Mouse (Mus musculus) cerebellum, postnatal 4 days (tissue): ENCODE measurements at regions not wholly inside any gene's neighbourhood (a gene's known extent, or its start where the extent isn't known, plus 50 kb on each side); places are given as distances from the start of the nearest gene placed in this dataset.

Source experiments
- DNase-seq, 2 experiments: peaks; one replicate each; pipeline ENCODE4 v3.0.0; 2022; ENCODE audit warnings: low spot score in 2 of 2, mixed read lengths in 1 of 2

- no peak for DNase-seq
These were observed 58.2 kb upstream of the Ppp3ca start for GRCm38 (mm10) chr3:136611682-136612081.

DNA sequence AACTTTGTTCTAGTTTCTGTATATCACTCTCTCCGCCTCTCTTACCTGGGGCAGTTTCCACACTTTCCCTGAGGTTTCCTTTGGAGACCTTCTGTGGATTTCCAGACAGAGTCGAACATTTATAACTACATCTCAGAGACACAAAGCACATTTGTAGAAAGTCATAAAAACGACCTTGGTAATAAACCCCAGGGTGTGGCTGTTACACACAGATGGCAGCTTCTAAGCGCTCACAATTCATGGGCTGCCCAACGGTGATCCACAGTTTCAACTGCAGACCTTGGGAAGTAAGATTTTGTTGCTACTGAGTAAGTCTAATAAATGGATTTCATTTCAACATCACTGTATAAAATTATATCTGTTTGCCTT lies 59.4 kb upstream of the Ppp3ca start:
- DNase-seq: no peak

DNA sequence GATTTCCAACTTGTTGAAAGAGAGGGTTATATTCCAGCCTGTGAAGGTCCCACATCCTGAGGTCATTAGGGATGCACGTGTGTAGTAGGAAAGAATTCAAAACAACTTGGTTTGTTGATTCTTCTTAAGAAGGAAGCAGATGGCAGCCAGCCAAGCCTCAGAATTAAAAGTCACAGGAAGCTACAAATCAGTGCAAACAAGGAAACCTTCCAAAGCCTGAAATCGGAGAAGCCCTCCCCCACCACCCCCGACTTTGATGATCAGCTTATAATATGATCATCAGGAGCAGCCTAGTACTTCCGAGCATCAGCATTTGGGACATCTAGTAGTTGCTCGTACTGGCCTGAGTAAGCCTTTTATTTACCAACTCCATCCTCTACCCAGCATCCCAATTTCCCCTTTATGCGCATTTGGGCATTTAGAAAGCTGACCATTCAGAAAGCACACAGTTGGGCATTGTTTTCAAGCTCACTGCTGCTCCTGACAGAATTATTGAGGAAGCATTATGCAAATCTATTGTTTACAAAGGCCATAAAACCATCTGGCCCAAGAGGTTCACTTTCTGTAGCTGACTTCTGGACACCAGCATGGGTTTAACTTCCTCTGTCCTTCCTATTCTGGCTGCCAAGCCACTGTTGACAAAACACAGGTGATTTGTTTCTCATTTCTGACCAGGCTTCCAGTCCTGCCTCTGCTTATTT lies 59.9 kb upstream of the Ppp3ca start:
- DNase-seq: peak in 1 of 2 experiments; percentile 6

GRCm38 (mm10) chr3:136601706-136602105 lies 68.2 kb upstream of the Ppp3ca start:
- no peak for DNase-seq

GRCm38 (mm10) chr3:136583937-136584336 lies 86.0 kb upstream of the Ppp3ca start:
- DNase-seq: no peak

DNA sequence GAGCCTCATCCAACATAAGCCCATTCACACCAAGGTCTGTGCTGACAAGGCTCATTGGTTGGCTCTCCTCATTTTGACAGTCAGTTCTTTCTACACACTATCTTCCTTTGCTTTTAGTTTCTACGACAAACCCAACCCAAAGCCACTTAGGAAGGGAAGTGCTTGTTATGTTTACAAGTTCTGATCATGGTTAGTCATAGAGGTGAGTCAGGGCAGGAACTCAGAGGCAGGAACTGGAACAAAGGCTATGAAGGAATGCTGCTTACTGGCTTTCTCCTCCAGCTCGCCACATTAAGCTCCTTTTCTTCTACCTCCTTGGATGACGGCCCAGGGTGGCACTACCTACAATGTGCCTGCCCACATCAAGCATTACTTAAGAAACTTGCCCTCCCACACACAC lies 91.9 kb upstream of the Ppp3ca start:
- DNase-seq: no peak

DNA sequence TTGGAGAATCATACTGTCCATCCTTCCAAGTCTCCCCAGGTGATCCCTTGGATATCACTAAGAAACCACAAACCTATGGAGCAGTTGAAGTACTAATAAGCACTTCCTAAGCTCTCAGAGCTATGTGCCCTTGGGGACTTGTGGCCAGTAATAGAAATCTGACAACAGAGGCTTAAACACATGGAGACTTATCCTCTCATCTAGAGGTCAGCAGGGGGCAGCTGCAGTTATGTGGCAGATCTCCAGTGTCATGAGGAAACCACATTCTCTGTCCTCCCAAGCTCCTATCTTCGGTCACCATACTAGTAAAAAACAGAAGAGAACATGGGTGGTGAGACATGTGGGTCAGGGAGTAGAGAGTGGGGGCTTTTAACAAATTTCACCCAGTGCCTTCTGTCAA lies 99.4 kb upstream of the Ppp3ca start:
- DNase-seq: no peak

GRCm38 (mm10) chr3:136556488-136556887 lies 113.4 kb upstream of the Ppp3ca start:
- DNase-seq: no peak

DNA sequence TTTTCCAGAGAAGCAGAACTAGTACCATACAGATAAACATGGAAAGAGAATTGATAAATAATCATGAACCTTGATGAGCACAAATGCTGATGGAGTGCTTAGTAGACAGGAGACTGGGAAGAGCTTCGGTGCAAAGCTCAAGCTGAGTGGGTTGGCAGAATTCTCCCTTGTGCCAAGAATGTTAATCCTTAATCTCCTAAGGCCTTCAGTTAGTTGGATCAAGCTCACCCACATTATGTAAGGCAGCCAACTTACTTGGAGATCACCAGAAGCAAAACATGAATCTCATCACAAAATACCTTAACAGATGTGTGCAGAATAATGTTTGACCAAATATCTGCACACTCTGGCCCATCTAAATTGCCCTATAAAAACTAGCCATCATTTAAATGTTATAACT lies 120.5 kb upstream of the Ppp3ca start:
- DNase-seq: no peak

- DNase-seq: no peak
These were observed 138.3 kb upstream of the Ppp3ca start for GRCm38 (mm10) chr3:136531604-136532003.

DNA sequence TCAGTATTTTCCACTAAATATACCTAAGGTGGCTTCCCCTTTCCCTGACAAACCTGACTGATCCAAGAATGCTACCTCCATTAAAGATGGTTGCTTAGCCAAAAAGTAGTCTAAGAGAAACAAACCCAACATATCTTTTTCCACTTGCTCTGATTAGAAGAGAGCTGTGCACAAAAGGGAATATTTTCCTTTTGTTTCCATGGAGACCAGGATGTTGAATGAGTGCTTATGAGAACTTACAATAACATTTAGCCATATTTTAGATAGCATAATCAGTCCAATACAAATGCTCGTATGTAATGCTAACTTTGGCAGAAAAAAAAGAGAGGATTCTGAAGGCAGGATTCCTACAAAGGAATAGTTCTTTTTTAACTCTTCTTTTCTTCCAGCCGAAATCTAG lies 161.3 kb upstream of the Ppp3ca start:
- no peak for DNase-seq

DNA sequence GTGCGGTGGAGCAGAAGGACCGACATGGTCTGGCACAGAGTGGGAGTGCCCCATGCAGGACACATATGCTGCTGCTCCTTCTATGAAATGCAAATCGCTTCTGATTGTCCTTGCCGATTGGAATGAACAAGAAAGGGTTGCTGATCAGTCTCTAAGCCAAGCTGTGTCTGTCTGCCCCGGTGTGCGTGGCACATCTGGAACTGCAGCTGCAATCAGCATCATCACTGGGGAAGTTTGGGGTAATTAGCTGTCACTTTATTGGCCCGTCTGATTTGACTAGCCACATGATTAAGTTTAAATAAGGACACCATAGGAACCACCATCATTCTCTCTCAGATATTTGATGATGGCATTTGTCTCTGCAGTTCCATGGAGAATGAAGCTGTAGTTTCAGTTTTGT lies 162.9 kb upstream of the Ppp3ca start:
- DNase-seq: no peak

GRCm38 (mm10) chr3:136494831-136495230 lies 169.0 kb upstream of the Bank1 start:
- no peak for DNase-seq

GRCm38 (mm10) chr3:136491683-136492082 lies 165.8 kb upstream of the Bank1 start:
- DNase-seq: no peak

DNA sequence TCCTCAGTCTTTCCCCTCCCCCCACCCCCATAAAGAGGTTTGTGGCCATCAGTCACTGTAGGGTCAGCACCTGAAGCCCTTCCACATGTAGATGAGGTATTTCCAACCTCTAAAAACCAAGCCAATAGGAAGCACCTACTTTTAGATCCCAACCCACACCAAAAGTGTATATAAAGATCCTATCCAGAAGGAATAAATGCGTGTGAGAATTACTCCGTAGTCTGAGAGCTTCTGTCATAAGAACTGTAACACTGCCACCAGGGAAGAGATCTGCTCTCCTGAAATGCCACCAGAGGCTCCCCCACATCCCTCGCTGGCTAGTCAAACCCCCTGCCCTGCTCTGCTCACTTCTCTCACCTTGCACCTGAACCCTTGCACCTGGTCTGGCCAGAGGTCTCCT lies 145.8 kb upstream of the Bank1 start:
- DNase-seq: no peak

DNA sequence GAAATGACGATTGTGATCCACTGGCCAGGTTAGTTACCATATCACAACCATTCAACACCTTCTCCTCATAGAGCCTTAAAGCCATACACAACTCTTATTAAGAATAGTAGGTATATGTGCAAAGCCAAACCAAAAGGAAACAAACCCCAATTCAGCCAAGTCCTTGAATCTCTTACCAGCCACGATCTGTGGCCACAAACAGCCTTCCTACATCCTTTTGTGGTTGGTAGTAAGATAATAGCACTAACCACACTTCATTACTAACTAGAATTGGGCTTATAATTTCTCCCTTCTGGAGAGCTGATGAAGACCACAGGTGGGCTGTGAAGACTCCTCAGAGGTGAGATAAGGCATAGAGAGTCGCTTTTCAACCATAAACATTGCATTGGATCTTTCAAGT lies 136.9 kb upstream of the Bank1 start:
- no peak for DNase-seq

DNA sequence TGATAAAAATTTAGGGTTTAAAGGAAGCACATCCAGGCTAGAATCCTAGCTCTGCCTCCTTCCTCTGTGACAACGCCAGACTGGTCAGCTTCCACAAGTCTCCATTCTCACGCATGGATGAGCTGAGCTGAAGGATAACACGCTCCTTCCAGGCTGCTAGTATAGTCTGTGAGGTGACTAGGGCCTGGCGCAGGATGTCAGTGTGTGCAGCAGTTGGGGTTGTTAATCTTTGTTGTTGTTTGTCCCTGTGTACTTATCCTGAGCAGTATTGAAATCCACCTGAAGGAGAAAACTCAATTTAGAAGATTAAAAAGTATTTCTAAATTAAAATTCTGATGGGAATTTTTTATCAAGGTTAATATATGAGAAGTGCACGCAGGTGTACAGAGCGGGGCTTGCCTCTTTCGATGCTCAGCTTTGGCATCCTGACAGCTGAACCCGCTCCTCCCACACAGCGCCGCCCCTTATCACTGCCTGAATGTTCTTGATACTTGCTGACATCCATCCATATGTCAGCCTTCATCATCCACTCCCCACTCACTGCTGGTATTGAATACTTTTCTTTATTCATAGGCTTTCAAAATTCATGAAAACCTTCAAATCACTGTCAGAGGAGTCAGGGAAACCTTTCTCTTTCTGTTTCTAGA lies 130.7 kb upstream of the Bank1 start:
- peak in 1 of 2 experiments; percentile 21 for DNase-seq

GRCm38 (mm10) chr3:136455651-136456470 lies 130.0 kb upstream of the Bank1 start:
- no peak for DNase-seq

DNA sequence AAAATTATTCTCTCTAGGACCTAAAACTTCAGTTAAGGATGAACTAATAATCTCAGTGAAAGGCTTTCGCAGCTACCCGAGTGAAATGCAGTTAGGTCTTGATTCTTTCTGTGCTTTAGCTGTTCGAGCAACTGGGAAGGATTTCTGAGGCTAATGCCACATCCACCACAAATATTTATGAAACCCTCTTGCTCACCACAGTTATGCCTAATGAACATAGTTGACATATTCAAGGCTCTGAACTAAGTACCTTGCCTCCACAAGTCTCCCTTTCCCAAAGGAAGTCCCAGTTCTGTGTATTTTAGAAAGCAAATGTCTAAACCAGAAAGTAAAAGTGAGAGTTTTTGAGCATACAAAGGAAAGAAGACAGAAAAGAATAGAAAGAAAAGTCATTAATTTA lies 129.1 kb upstream of the Bank1 start:
- DNase-seq: no peak

GRCm38 (mm10) chr3:136450986-136451774 lies 125.3 kb upstream of the Bank1 start:
- DNase-seq: no peak

- no peak for DNase-seq
These were observed 124.6 kb upstream of the Bank1 start for GRCm38 (mm10) chr3:136450361-136450895.

GRCm38 (mm10) chr3:136449364-136449763 lies 123.5 kb upstream of the Bank1 start:
- DNase-seq: no peak
